Mouse (Mus musculus) mouse embryonic stem cell (cell line): ENCODE measurements around the gene Rap2c.

Experiments used
- in situ Hi-C, 2 experiments: fragments of 300-500 bp; cut with MboI; formaldehyde crosslinking; loops; 1 replicate in 1 of 2; 3 replicates in 1 of 2; pipeline ENCODE4 v1.14.3; 2019 to 2020; ENCODE audit warnings: low sequenced_read_pairs in 2 of 2, low pct_unique_long_range_greater_than_20kb in 1 of 2, mixed read lengths in 1 of 2; ENCODE audit not compliant: unreplicated experiment in 1 of 2

Rap2c gene

DNA sequence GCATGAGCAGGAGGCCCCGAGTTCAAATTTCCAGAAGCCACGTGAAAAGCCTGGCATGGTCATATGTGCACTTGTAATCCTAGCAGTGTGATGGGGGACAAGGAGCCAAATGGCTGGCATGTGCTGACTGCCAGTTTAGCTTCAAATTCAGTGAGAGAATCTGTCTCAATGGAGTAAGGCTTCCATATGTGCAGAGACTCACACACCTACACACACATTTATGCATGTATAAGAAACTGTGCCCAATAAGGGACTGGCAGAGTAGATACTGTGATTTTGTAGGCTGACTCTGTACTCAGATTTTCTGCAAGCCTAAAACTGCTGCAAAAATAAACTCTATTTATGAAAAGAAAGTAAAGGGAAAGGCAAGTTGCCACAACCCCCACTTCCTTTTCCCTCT lies 39.4 kb downstream of the Rap2c start:
- in situ Hi-C loops: no loop called here

DNA sequence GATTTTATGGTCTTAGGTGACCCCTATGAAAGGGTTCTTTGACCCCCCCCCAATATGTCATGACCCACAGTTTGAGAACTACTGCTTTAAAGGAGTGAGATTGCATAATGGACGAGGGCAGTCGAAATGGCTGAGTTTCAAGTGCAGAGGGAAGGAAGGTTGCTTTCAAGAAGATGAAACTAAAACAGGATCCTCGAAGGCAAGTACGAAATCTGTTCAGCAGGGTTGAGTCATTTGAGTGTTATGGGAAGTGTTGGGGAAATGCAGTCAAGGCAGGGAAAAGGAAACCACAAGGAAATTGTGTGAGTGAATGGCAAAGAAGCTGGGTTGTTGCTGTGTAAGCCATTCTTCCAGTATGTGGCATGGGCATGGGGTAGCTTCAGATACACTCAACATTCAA lies 45.7 kb downstream of the Rap2c start:
- in situ Hi-C loops: no loop called here

DNA sequence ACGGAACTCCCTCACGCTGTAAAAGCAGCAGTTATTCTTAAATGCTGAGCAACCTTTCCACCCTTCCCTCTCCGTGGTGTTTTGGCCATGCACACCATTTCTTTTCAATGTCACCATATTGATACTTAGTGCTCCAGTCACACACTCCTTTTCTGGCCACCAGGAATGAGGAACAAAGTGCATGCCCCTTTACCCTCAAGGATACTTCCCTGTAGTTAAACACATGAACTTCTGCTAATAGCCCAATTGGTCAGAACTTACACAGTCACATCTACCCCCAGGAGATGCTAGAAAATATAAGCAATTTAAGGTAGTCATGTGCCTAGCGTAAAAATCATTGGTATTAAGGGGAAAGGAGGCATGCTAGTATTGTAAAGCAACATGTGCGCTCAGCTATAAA lies 47.9 kb downstream of the Rap2c start:
- in situ Hi-C loops: no loop called here

DNA sequence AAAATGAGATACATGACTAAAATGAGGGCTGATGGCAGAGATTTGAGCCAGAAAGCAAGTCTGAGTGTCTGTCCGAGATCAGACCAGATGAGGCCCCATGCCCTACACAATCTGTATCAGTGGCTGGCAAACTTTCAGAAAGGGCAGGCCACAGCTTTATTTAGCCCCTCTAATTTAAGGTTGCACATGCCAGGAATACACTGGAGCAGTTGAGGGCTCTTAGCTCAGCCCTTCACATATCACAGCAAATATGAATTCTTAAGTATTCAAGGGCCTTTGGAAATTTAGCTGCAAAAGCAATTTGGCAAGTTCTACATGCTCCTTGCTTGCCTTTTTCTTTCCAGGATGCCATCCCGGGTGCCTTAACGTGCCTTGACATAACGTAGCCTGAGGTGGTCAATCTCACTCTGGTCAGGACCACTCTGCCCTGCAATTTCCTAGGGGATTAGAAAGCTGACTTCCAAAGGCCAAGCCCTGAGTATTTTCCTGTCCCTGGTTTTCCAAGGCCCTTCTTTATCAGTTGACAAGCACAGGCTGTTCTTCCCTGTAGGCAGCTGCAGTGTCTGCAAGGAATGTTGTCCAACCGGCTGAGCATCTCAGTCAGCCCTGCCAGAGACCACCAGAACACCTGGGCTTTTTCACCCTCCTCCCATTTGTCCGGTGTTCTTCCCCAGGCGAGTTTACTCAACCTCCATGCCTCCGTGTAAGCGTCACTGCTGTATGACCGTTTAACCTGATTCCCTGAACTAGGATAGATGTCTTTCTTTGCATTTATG lies 49.5 kb downstream of the Rap2c start:
- in situ Hi-C loops: no loop called here

DNA sequence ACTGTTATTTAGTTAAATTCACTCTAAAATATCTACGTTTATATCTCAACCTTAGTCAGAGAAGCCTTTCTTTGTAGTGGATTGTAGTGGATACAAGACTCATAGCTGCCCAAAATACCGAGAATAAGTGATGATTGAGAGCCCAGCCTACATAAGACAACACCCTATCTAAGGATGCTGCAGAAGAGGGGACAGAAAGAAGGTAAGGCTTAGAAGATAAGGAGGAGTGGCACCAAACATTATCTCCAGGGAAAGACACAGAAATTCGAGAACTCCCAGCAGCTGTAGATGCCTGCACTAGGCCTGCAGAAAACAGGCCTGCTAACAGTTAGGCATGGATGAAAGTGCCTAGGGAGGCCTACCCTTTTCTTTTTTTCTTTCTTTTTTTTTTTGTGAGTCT lies 52.7 kb downstream of the Rap2c start:
- in situ Hi-C loops: no loop called here

DNA sequence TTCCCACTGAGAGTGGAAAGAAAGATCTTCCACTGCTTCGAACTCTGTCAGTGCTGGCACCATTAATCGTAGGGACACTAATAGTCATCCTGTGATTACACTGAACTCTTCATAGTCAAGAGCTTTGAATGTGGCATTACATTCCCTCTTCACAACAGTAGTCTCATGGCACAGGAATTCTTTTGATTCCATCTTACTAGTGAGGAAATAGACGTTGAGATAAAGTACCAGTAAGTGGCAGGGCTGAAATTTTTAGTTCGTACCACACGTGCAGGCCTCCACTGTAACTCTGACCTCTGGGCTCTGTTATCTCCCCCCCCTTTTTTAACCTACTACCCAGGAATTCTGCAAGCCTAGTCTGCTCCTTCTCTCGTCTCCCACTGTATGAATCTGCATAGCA lies 54.9 kb downstream of the Rap2c start:
- in situ Hi-C loops: no loop called here
